In the genomic region with DNA sequence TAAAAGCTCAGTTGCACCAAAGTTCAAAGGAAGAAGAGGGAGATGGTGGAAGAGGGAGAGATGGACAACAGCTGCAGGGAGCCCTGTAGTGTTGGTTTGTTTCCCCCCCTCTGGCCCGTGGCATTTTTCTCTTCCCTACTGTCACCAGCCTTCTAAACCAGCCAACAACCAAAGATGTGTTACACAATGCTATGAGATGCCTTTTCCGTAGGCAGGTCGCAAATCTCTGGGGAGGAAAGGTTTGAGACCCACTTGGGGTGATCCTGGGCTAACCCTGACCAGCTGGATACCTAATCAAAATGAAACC, we compare ENCODE assay signal across 8 mouse cellular contexts. TPM values are rescaled to one million over a fixed set of nuclear protein-coding genes. Genes with fewer than 3 reads are reported as not detected.
DNase-seq lines count a peak whose midpoint lies in the region; ATAC-seq and TF ChIP-seq lines count a peak whose summit lies in the region.

No protein-coding gene starts in this region.

- no peaks in the 10 kb centered on the region for H3K9me3 ChIP-seq in liver, embryonic 12.5 days (replicated peaks)

- peak overlapping the region; percentile 80 for H3K4me3 ChIP-seq in cerebellum, adult 2 months (replicated peaks; ENCODE audit: insufficient read depth, low read depth, low read length)
- H3K4me3 ChIP-seq in spleen, adult 2 months (ENCODE audit: extremely low read depth, insufficient read depth, insufficient read length): peak overlapping the region; percentile 85
- peak overlapping the region; percentile 70 for H3K4me3 ChIP-seq in liver, embryonic 12.5 days

- H3K27ac ChIP-seq in cerebellum, adult 2 months (ENCODE audit: insufficient read depth, low read length): no peak overlapping the region
- no peak overlapping the region for H3K27ac ChIP-seq in spleen, adult 2 months (ENCODE audit: insufficient read depth, low read length)
- H3K27ac ChIP-seq in liver, embryonic 12.5 days: peak overlapping the region; percentile 73

- DNase-seq in cerebellum, adult 2 months: no peak
- no peak for DNase-seq in spleen, adult 2 months (ENCODE audit: low read depth in 1 of 2, low spot score in 2 of 2)
- DNase-seq in spleen, adult 12 weeks (ENCODE audit: low spot score): no peak
- DNase-seq in c-Kit-positive CD71-positive TER-119-positive erythroid progenitor cells, embryonic 14.5 days (ENCODE audit: low spot score): no peak
- DNase-seq in layer of hippocampus, adult 9-11 months: no peak
- no peak for DNase-seq in gastrocnemius, adult 18-20 months (ENCODE audit: low spot score)

- no peak for ATAC-seq in cerebellum, adult (ENCODE audit: insufficient number of reproducible peaks, low FRiP score, low TSS enrichment)
- no peak for ATAC-seq in liver, embryonic 12.5 days

- H3K36me3 ChIP-seq in spleen, adult 2 months (ENCODE audit: control insufficient read depth, insufficient read depth, low read length): peaks cover 1% of the 10 kb centered on the region; the same call in 1 of the 2 replicates
- peaks cover 14% of the 10 kb centered on the region; the same call in 1 of the 2 replicates for H3K36me3 ChIP-seq in liver, embryonic 12.5 days

- H3K4me2 ChIP-seq in liver, embryonic 12.5 days: peak overlapping the region; percentile 69

- no peaks in the 10 kb centered on the region for H3K4me1 ChIP-seq in cerebellum, adult 2 months (ENCODE audit: control insufficient read depth, insufficient read depth, low read length)
- H3K4me1 ChIP-seq in spleen, adult 2 months (ENCODE audit: control insufficient read depth, insufficient read depth, insufficient read length): no peaks in the 10 kb centered on the region
- no peaks in the 10 kb centered on the region for H3K4me1 ChIP-seq in liver, embryonic 12.5 days

- no peaks in the 10 kb centered on the region for H3K27me3 ChIP-seq in cerebellum, adult 2 months (ENCODE audit: control insufficient read depth, insufficient read depth, low read length)
- H3K27me3 ChIP-seq in spleen, adult 2 months (ENCODE audit: control insufficient read depth, insufficient read depth, low read length): no peaks in the 10 kb centered on the region
- no peaks in the 10 kb centered on the region for H3K27me3 ChIP-seq in liver, embryonic 12.5 days (replicated peaks)

- no peak for TF ChIP-seq POLR2A in cerebellum, adult 2 months (IDR thresholded peaks at IDR 0.05; ENCODE audit: borderline replicate concordance, insufficient read depth, low read length)
- no peak for TF ChIP-seq POLR2A in spleen, adult 2 months (IDR thresholded peaks at IDR 0.05; ENCODE audit: low read depth, low read length)

- WGBS in cerebellum, adult 2 months: 2% methylated on average over 3 of the region's 3 CpGs
- 21% methylated on average over 3 of the region's 3 CpGs for WGBS in spleen, adult 2 months
- 22% methylated on average over 3 of the region's 3 CpGs for WGBS in liver, embryonic 12.5 days (ENCODE audit: insufficient replicate concordance)

- H3K9ac ChIP-seq in liver, embryonic 12.5 days: peak overlapping the region; percentile 78

- no peak for TF ChIP-seq CTCF in cerebellum, adult 2 months (IDR thresholded peaks at IDR 0.05; ENCODE audit: borderline replicate concordance, insufficient read depth, low read depth, low read length)
- no peak for TF ChIP-seq CTCF in spleen, adult 2 months (IDR thresholded peaks at IDR 0.05; ENCODE audit: extremely low read depth, insufficient read depth, insufficient read length, insufficient replicate concordance)

RNA-seq across cellular contexts. Expression of a gene that starts 0.8 kb away (rescaled TPM):
- polyA plus RNA-seq in cerebellum, adult 2 months (2012; rRNA removed): 7.9 and 9.8 TPM in 2 replicates
- polyA plus RNA-seq in spleen, adult 2 months (2012; rRNA removed): 2.7 and 2.9 TPM in 2 replicates
- polyA plus RNA-seq in liver, embryonic 12.5 days (2016; fragmentation: Nextera tagmentation; extraction: Ambion mirVana): 1.7 and 2.2 TPM in 2 replicates
- total RNA-seq in gastrocnemius, adult 18-20 months (2021): 1 to 10 TPM; 6.0 to 6.6 TPM
